Mouse (Mus musculus) midbrain, embryonic 14.5 days (tissue): ENCODE measurements at regions not wholly inside any gene's neighbourhood (a gene's known extent, or its start where the extent isn't known, plus 50 kb on each side); places are given as distances from the start of the nearest gene placed in this dataset.

Experiments
- ATAC-seq: fragments of 200-750 bp; cut with Nextera tagmentation; 2 replicates; pipeline ENCODE4 v1.8.0; 2017; ENCODE audit warnings: moderate number of reproducible peaks, moderate library complexity; ENCODE audit not compliant: low FRiP score, low TSS enrichment
- DNase-seq: peaks from one replicate; pipeline ENCODE4 v3.0.0-alpha.2; 2015
- H3K27ac ChIP-seq: fragments of 300-500 bp; sonication (generic); replicated peaks from 2 replicates; pipeline ENCODE4 v1.5.1; 2014; ENCODE audit warnings: mild to moderate bottlenecking, low read depth, low read length, moderate library complexity
- H3K27me3 ChIP-seq: fragments of 300-500 bp; sonication (generic); 2 replicates; pipeline ENCODE4 v1.6.1; 2014; ENCODE audit warnings: low read length, control low read depth, mixed read lengths; ENCODE audit not compliant: control insufficient read depth, insufficient read depth
- H3K36me3 ChIP-seq: fragments of 300-500 bp; sonication (generic); 2 replicates; pipeline ENCODE4 v1.6.1; 2014; ENCODE audit warnings: low read length, control low read depth; ENCODE audit not compliant: control insufficient read depth, insufficient read depth
- H3K4me1 ChIP-seq: fragments of 300-500 bp; sonication (generic); 2 replicates; pipeline ENCODE4 v1.6.1; 2014; ENCODE audit warnings: mild to moderate bottlenecking, antibody characterized with exemption, low read length, control low read depth; ENCODE audit not compliant: control insufficient read depth, insufficient read depth
- H3K4me2 ChIP-seq: fragments of 300-500 bp; sonication (generic); 2 replicates; pipeline ENCODE4 v1.6.1; 2014; ENCODE audit warnings: mild to moderate bottlenecking, low read length, moderate library complexity
- H3K4me3 ChIP-seq: fragments of 300-500 bp; sonication (generic); replicated peaks from 2 replicates; pipeline ENCODE4 v1.5.1; 2014; ENCODE audit warnings: low read depth, low read length
- H3K9ac ChIP-seq: fragments of 300-500 bp; sonication (generic); replicated peaks from 2 replicates; pipeline ENCODE4 v1.6.1; 2014; ENCODE audit warnings: mild to moderate bottlenecking, low read length, moderate library complexity
- H3K9me3 ChIP-seq: fragments of 300-500 bp; sonication (generic); 2 replicates; pipeline ENCODE4 v1.6.1; 2016; ENCODE audit warnings: low read length, control low read depth, mixed read lengths; ENCODE audit not compliant: control insufficient read depth
- WGBS: fragments of 180-500 bp; shearing (Covaris S2); extraction: QIAGEN DNeasy Blood & Tissue Kit; methylation state at CpG from one replicate; pipeline ENCODE4 v1.1.7; 2014; 5-methylcytosine and 5-hydroxymethylcytosine counted together

GRCm38 (mm10) chr4:81579389-81580110 is 136.9 kb upstream of the Mpdz start:
- Histone ChIP-seq H3K27me3 (no peaks in the 10 kb centered on the region), H3K9me3 (no peaks in the 10 kb centered on the region), H3K9ac (no peak overlapping the region), H3K4me2 (no peak overlapping the region), H3K27ac (peak overlapping the region; percentile 58), H3K36me3 (no peaks in the 10 kb centered on the region), H3K4me1 (peaks cover 12% of the 10 kb centered on the region), H3K4me3 (no peak overlapping the region)
- DNase-seq = no peak
- WGBS = 26% methylated on average over 8 of the region's 8 CpGs
- no peak for ATAC-seq

- H3K36me3 ChIP-seq = no peaks in the 10 kb centered on the region
- H3K27me3 ChIP-seq = no peaks in the 10 kb centered on the region
- peak overlapping the region; percentile 58 for H3K27ac ChIP-seq
- 31% methylated on average over 6 of the region's 6 CpGs for WGBS
- H3K4me2 ChIP-seq = no peak overlapping the region
- ATAC-seq (peak; percentile 87; the same call in 1 of the 2 replicates), DNase-seq (peak; percentile 76)
- no peak overlapping the region for H3K9ac ChIP-seq
- H3K4me3 ChIP-seq = no peak overlapping the region
- H3K9me3 ChIP-seq = no peaks in the 10 kb centered on the region
- peaks cover 12% of the 10 kb centered on the region for H3K4me1 ChIP-seq
These were observed 136.4 kb upstream of the Mpdz start for GRCm38 (mm10) chr4:81578981-81579380.

- Histone ChIP-seq H3K36me3 (no peaks in the 10 kb centered on the region), H3K27me3 (no peaks in the 10 kb centered on the region), H3K4me1 (peaks cover 4% of the 10 kb centered on the region), H3K9me3 (no peaks in the 10 kb centered on the region), H3K27ac (no peak overlapping the region), H3K4me3 (no peak overlapping the region), H3K4me2 (no peak overlapping the region), H3K9ac (no peak overlapping the region)
- peak; percentile 55 for ATAC-seq
- DNase-seq = peak; percentile 57
- WGBS = 25% methylated on average over 5 of the region's 5 CpGs
These were observed 131.2 kb upstream of the Mpdz start for GRCm38 (mm10) chr4:81573771-81574170.

- Histone ChIP-seq H3K4me3 (no peak overlapping the region), H3K27me3 (no peaks in the 10 kb centered on the region), H3K36me3 (no peaks in the 10 kb centered on the region), H3K27ac (no peak overlapping the region), H3K4me1 (peaks cover 22% of the 10 kb centered on the region), H3K4me2 (no peak overlapping the region), H3K9me3 (no peaks in the 10 kb centered on the region), H3K9ac (no peak overlapping the region)
- WGBS = 90% methylated on average over 4 of the region's 4 CpGs
- DNase-seq (no peak), ATAC-seq (no peak)
These were observed 128.1 kb upstream of the Mpdz start for GRCm38 (mm10) chr4:81570736-81571135.

GRCm38 (mm10) chr4:81569531-81569930 is 126.9 kb upstream of the Mpdz start:
- Histone ChIP-seq H3K9ac (no peak overlapping the region), H3K27ac (no peak overlapping the region), H3K4me3 (no peak overlapping the region), H3K4me2 (no peak overlapping the region), H3K36me3 (no peaks in the 10 kb centered on the region), H3K4me1 (peaks cover 22% of the 10 kb centered on the region), H3K9me3 (no peaks in the 10 kb centered on the region), H3K27me3 (no peaks in the 10 kb centered on the region)
- ATAC-seq (no peak), DNase-seq (no peak)
- 79% methylated on average over 3 of the region's 3 CpGs for WGBS

DNA sequence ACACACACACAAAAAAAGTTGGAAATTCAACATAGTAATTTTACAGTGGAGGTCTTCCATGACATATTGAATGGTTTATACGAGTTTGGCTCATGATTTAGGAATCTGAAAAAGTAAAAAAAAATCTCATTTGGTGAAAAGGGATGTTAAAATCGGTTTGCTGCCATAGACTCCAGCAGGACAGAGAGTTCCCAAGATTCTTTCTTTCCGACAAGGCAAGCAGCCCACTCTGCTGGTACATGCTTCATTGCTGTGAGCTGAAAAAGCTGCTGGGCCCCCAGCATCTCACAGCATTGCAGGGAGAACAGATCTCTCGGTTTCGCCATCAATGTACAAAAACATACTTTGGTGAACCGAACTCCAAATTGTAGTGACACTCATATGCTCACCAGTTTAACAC is 125.8 kb upstream of the Mpdz start:
- Histone ChIP-seq H3K36me3 (no peaks in the 10 kb centered on the region), H3K9me3 (no peaks in the 10 kb centered on the region), H3K4me1 (peaks cover 22% of the 10 kb centered on the region), H3K27me3 (no peaks in the 10 kb centered on the region), H3K4me3 (no peak overlapping the region), H3K9ac (no peak overlapping the region), H3K27ac (peak overlapping the region; percentile 39; the same call in 1 of the 2 replicates), H3K4me2 (no peak overlapping the region)
- WGBS = 39% methylated on average over 6 of the region's 6 CpGs
- DNase-seq (peak; percentile 47), ATAC-seq (peak; percentile 48; the same call in 1 of the 2 replicates)

GRCm38 (mm10) chr4:81567928-81568327 is 125.3 kb upstream of the Mpdz start:
- Histone ChIP-seq H3K9me3 (no peaks in the 10 kb centered on the region), H3K4me2 (0 out of 2 replicates have a peak overlapping the region, but pooled peaks have one; percentile 13), H3K4me1 (peaks cover 22% of the 10 kb centered on the region), H3K36me3 (no peaks in the 10 kb centered on the region), H3K27ac (peak overlapping the region; percentile 73), H3K9ac (no peak overlapping the region; the same call in 1 of the 2 replicates), H3K27me3 (no peaks in the 10 kb centered on the region), H3K4me3 (no peak overlapping the region)
- DNase-seq (peak; percentile 86), ATAC-seq (peak; percentile 97)
- 5% methylated on average over 5 of the region's 5 CpGs for WGBS

GRCm38 (mm10) chr4:81566526-81566925 is 123.9 kb upstream of the Mpdz start:
- 60% methylated on average over 11 of the region's 11 CpGs for WGBS
- Histone ChIP-seq H3K4me1 (peaks cover 22% of the 10 kb centered on the region), H3K27me3 (no peaks in the 10 kb centered on the region), H3K36me3 (no peaks in the 10 kb centered on the region), H3K9me3 (no peaks in the 10 kb centered on the region), H3K4me3 (no peak overlapping the region), H3K4me2 (no peak overlapping the region), H3K9ac (no peak overlapping the region), H3K27ac (peak overlapping the region; percentile 2)
- ATAC-seq = no peak
- DNase-seq = no peak
